Mouse (Mus musculus): ENCODE measurements around the gene Vsir.

Gene Vsir

GRCm38 (mm10) chr10:60353241-60354002 is 6.8 kb downstream of the Vsir start:
- no peak for DNase-seq (ENCODE audit: low spot score in 2 of 2)

- no peak for DNase-seq (ENCODE audit: low spot score in 2 of 2)
Measured at GRCm38 (mm10) chr10:60354003-60354325, 7.3 kb downstream of the Vsir start.

- no peak for DNase-seq (ENCODE audit: low spot score in 2 of 2)
Measured at GRCm38 (mm10) chr10:60354881-60355677, 8.4 kb downstream of the Vsir start.

- DNase-seq (ENCODE audit: low spot score in 2 of 2), result no peak
Measured at GRCm38 (mm10) chr10:60357441-60357840, 10.8 kb downstream of the Vsir start.

GRCm38 (mm10) chr10:60357901-60358300 is 11.2 kb downstream of the Vsir start:
- no peak for DNase-seq (ENCODE audit: low spot score in 2 of 2)

GRCm38 (mm10) chr10:60358776-60359175 is 12.1 kb downstream of the Vsir start:
- DNase-seq (ENCODE audit: low spot score in 2 of 2), result no peak

GRCm38 (mm10) chr10:60361615-60362309 is 15.1 kb downstream of the Vsir start:
- DNase-seq (ENCODE audit: low spot score in 2 of 2), result no peak

- no peak for DNase-seq (ENCODE audit: low spot score in 2 of 2)
Measured at GRCm38 (mm10) chr10:60362310-60362628, 15.6 kb downstream of the Vsir start.

GRCm38 (mm10) chr10:60363426-60363825 is 16.8 kb downstream of the Vsir start:
- no peak for DNase-seq (ENCODE audit: low spot score in 2 of 2)

GRCm38 (mm10) chr10:60367145-60367544 is 20.5 kb downstream of the Vsir start:
- no peak for DNase-seq (ENCODE audit: low spot score in 2 of 2)

- DNase-seq (ENCODE audit: low spot score in 2 of 2), result no peak
Measured at GRCm38 (mm10) chr10:60367904-60368303, 21.3 kb downstream of the Vsir start.

- DNase-seq (ENCODE audit: low spot score in 2 of 2), result no peak
Measured at GRCm38 (mm10) chr10:60369405-60369804, 22.8 kb downstream of the Vsir start.

GRCm38 (mm10) chr10:60370098-60370497 is 23.4 kb downstream of the Vsir start:
- no peak for DNase-seq (ENCODE audit: low spot score in 2 of 2)

GRCm38 (mm10) chr10:60370601-60371061 is 24.0 kb downstream of the Vsir start:
- DNase-seq (ENCODE audit: low spot score in 2 of 2), result peak; percentile 84 to 86

- DNase-seq (ENCODE audit: low spot score in 2 of 2), result peak; percentile 72 to 75
Measured at GRCm38 (mm10) chr10:60371596-60372386, 25.1 kb downstream of the Vsir start.

GRCm38 (mm10) chr10:60373543-60373936 is 26.9 kb downstream of the Vsir start:
- DNase-seq (ENCODE audit: low spot score in 2 of 2), result no peak

- no peak for DNase-seq (ENCODE audit: low spot score in 2 of 2)
Measured at GRCm38 (mm10) chr10:60373937-60374578, 27.4 kb downstream of the Vsir start.

GRCm38 (mm10) chr10:60376704-60377103 is 30.1 kb downstream of the Vsir start:
- no peak for DNase-seq (ENCODE audit: low spot score in 2 of 2)

GRCm38 (mm10) chr10:60379419-60379957 is 32.8 kb downstream of the Vsir start:
- no peak for DNase-seq (ENCODE audit: low spot score in 2 of 2)

GRCm38 (mm10) chr10:60380229-60380628 is 33.6 kb downstream of the Vsir start:
- no peak for DNase-seq (ENCODE audit: low spot score in 2 of 2)
